Mouse (Mus musculus): ENCODE data around the gene Adamts3.

- TF ChIP-seq MYOD1 (IDR thresholded peaks at IDR 0.05; ENCODE audit: control insufficient read depth in 1 of 3, insufficient read length in 2 of 3, low read depth in 2 of 3) (no peak), MYOG (IDR thresholded peaks at IDR 0.05; ENCODE audit: control insufficient read depth in 1 of 3, insufficient read depth in 1 of 3, insufficient read length in 2 of 3, low read depth in 2 of 3) (no peak), POLR2A (IDR thresholded peaks at IDR 0.05; ENCODE audit: insufficient read length, low read depth) (no peak), USF1 (IDR thresholded peaks at IDR 0.05; ENCODE audit: low read depth) (no peak), CEBPB (IDR thresholded peaks at IDR 0.05; ENCODE audit: insufficient read depth, poor library complexity, severe bottlenecking) (no peak), REST (IDR thresholded peaks at IDR 0.05; ENCODE audit: insufficient read depth, insufficient read length) (no peak), POLR2AphosphoS2 (IDR thresholded peaks at IDR 0.05; ENCODE audit: insufficient read length, low read depth) (no peak), TCF12 (IDR thresholded peaks at IDR 0.05; ENCODE audit: insufficient read depth, poor library complexity, severe bottlenecking) (no peak)
These were observed 103.3 kb downstream of the Adamts3 start for GRCm38 (mm10) chr5:89779823-89780222.

Measured in myocyte (in vitro differentiated cells).